Mouse (Mus musculus): ENCODE data around the gene Zmym6. TPM values are rescaled to one million over a fixed set of nuclear protein-coding genes. Genes with fewer than 3 reads are reported as not detected.
A peak's percentile ranks its signal among the peaks of the same experiment; 100 is the strongest.

Gene Zmym6
- polyA plus RNA-seq (2014; fragmentation: Nextera tagmentation; extraction: Ambion mirVana), result 26.8 and 30.0 TPM in 2 replicates

DNA sequence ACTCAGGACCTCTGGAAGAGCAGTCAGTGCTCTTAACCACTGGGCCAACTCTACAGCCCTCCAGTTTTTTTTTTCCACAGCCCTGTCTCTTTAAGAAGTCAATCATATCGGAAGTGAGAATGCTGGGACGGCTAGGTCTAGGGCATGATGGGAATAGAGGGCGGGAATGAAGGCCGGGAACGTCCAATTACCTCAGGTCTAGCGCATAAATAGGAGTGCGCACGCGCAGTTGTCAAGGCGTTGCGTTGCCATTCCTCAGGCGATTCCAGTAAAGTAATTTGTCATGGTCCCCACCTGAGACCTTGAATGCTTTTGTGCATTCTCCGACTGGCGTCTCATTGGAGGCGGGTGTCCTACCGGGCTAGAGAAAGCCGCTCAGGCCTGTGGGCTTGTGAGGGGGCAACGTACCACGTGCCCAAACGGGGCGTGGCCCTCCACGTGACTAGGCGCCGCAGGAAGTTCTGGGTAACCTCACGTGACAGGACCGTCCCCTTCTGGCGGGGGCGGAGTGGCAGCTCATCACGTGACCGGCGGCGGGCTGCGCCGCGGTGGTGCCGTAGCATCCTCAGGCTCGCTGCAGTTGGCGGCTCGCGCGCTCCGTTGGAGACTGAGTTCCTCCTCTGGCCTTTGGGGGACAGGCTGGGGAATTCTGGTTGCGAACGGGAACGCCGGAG, at the start of gene Zmym6:
TSS of gene Zmym6 (plus strand) at position 509 of the 674 bp plus-strand sequence.
- Histone ChIP-seq H3K9ac (replicated peaks; ENCODE audit: low read depth, low read length) (peak within 1 kb of the TSS; percentile 58), H3K4me3 (ENCODE audit: low read depth, low read length) (peak within 1 kb of the TSS; percentile 58), H3K4me2 (replicated peaks; ENCODE audit: low read depth, low read length) (peak within 1 kb of the TSS; percentile 69), H3K27ac (ENCODE audit: low read length) (peak within 1 kb of the TSS; percentile 90), H3K4me1 (ENCODE audit: control insufficient read depth, insufficient read depth, low read length) (peaks cover 4% of the 10 kb centered on the region; the same call in 1 of the 2 replicates), H3K36me3 (ENCODE audit: control insufficient read depth, insufficient read depth, low read length) (no peaks in the 10 kb centered on the region), H3K9me3 (ENCODE audit: control insufficient read depth, low read depth, low read length) (no peaks in the 10 kb centered on the region), H3K27me3 (ENCODE audit: control insufficient read depth, insufficient read depth, low read length) (no peaks in the 10 kb centered on the region)
- under 1% methylated on average over 46 of the region's 46 CpGs for WGBS
- peak; percentile 98 for ATAC-seq (ENCODE audit: insufficient number of reproducible peaks, insufficient read depth, low FRiP score, low read depth)

DNA sequence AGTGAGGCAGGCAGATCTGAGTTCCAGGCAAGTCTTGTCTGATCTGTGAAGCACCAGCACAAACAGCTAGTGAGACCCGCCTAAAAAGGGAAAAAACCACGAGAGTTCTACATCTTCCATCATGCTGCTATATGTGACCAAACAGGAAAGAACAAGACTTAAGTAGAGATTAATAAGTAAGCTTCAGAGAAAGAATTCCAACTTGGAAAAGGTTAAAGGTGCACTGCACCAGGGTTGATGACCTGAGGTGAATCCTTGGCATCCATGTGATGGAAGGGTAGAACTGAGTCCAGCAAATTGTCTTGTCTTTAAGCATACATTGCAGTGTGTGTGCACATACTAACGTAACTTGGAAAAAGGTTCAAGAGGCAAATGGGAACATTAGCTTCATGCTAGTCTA, 40.0 kb upstream of the Zmym6 start:
- Histone ChIP-seq H3K9ac (replicated peaks; ENCODE audit: low read depth, low read length) (no peak overlapping the region), H3K4me2 (replicated peaks; ENCODE audit: low read depth, low read length) (no peak overlapping the region), H3K4me1 (ENCODE audit: control insufficient read depth, insufficient read depth, low read length) (no peaks in the 10 kb centered on the region), H3K27me3 (ENCODE audit: control insufficient read depth, insufficient read depth, low read length) (no peaks in the 10 kb centered on the region), H3K4me3 (ENCODE audit: low read depth, low read length) (no peak overlapping the region), H3K9me3 (ENCODE audit: control insufficient read depth, low read depth, low read length) (no peaks in the 10 kb centered on the region), H3K27ac (ENCODE audit: low read length) (no peak overlapping the region), H3K36me3 (ENCODE audit: control insufficient read depth, insufficient read depth, low read length) (peaks cover 75% of the 10 kb centered on the region)
- WGBS, result 86% methylated on average over 3 of the region's 3 CpGs
- ATAC-seq (ENCODE audit: insufficient number of reproducible peaks, insufficient read depth, low FRiP score, low read depth), result no peak

DNA sequence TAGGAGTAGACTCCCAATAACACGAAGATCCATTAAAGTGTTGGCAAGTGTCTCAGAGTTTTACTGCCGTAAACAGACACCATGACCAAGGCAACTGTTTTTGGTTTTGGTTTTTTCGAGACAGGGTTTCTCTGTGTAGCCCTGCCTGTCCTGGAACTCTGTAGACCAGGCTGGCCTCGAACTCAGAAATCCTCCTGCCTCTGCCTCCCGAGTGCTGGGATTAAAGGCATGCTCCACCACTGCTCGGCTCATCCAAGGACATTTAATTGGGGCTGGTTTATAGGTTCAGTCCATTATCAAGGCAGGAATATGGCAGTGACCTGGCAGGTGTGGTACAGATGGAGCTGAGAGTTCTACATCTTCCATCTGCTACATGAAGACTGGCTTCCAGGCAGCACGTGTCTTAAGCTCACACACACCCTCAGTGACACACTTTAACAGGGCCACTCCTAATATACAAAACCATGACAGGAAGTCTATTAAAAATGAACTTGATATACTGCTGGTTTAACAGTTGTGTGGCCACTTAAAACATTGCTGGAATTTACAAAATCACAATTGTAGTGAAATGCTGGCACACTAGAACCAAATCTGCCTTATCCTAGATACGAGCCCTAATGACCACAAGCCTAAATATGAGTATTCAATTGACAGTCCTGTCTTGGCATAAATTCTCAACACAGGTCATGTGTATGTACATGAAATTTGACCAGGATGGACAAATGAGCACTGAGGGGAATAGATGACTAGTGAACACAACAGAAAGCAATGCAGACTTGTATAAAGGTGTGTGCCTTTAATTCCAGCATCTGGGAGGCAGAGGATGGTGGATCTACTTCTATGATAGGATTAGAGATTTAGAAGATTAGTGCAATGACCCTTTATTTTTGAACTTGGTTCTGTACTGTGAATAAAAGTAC, 39.0 kb upstream of the Zmym6 start:
- peaks cover 65% of the 10 kb centered on the region for H3K36me3 ChIP-seq (ENCODE audit: control insufficient read depth, insufficient read depth, low read length)
- no peak for ATAC-seq (ENCODE audit: insufficient number of reproducible peaks, insufficient read depth, low FRiP score, low read depth)
- 82% methylated on average over 8 of the region's 8 CpGs for WGBS

DNA sequence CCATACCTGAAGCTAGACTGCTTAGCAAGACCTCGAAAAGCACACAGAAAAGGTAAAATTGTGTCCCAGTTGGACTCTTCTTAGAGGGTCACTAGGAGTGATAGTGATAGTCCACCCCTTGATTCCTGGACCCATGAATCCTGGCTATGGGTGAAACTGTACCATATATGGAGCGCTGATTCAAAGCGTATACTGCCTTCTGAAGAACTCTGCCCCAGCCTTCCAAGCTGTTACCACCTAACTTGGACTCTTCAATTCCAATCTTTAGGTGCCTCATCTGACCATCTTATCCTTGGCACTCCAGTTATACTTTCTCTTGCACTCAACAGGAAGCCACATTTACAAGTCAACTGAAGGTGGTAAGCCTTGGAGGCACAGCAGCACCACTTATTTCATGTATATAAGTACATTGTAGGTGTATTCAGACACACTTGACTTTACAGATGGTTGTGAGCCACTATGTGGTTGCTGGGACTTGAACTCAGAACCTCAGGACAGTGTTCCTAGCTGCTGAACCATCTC, 38.3 kb upstream of the Zmym6 start:
- Histone ChIP-seq H3K27ac (ENCODE audit: low read length) (no peak overlapping the region), H3K9ac (replicated peaks; ENCODE audit: low read depth, low read length) (no peak overlapping the region), H3K4me1 (ENCODE audit: control insufficient read depth, insufficient read depth, low read length) (no peaks in the 10 kb centered on the region), H3K4me3 (ENCODE audit: low read depth, low read length) (no peak overlapping the region), H3K9me3 (ENCODE audit: control insufficient read depth, low read depth, low read length) (no peaks in the 10 kb centered on the region), H3K4me2 (replicated peaks; ENCODE audit: low read depth, low read length) (no peak overlapping the region), H3K27me3 (ENCODE audit: control insufficient read depth, insufficient read depth, low read length) (no peaks in the 10 kb centered on the region), H3K36me3 (ENCODE audit: control insufficient read depth, insufficient read depth, low read length) (peaks cover 58% of the 10 kb centered on the region)
- WGBS, result 89% methylated on average over 3 of the region's 3 CpGs
- no peak for ATAC-seq (ENCODE audit: insufficient number of reproducible peaks, insufficient read depth, low FRiP score, low read depth)

More for the DNA sequence above, 39.0 kb upstream of the Zmym6 start:
- H3K4me2 ChIP-seq (replicated peaks; ENCODE audit: low read depth, low read length), result no peak overlapping the region
- H3K27ac ChIP-seq (ENCODE audit: low read length), result no peak overlapping the region
- no peak overlapping the region for H3K9ac ChIP-seq (replicated peaks; ENCODE audit: low read depth, low read length)
- H3K4me1 ChIP-seq (ENCODE audit: control insufficient read depth, insufficient read depth, low read length), result no peaks in the 10 kb centered on the region
- H3K27me3 ChIP-seq (ENCODE audit: control insufficient read depth, insufficient read depth, low read length), result no peaks in the 10 kb centered on the region
- no peak overlapping the region for H3K4me3 ChIP-seq (ENCODE audit: low read depth, low read length)
- H3K9me3 ChIP-seq (ENCODE audit: control insufficient read depth, low read depth, low read length), result no peaks in the 10 kb centered on the region

DNA sequence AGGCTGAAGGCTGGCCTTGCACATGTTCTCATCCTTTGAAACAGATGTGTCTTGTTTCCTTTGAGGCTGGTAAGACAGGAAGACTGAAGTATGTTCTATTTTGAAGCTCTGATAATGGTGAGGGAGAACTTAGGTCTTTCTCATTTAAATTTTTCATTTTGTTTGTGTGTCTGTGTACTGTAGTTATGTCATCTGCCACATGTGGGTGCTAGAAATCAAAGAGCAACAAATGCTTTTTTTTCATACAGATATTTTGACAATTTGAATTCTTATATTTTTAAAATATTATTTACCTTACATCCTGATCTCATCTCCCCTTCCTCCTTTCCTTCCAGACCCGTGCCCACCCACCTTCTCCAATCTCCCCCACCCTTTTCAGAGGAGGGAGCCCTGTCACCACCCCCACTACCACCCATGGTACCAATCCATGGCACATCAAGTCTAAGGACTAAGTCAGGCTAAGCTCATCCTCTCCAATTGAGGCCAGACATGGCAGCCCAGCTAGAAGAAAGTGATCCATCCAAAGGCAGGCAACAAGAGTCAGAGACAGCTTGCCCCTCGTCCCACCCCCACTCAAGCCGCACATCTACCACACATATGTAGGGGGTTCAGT, 37.2 kb upstream of the Zmym6 start:
- H3K4me1 ChIP-seq (ENCODE audit: control insufficient read depth, insufficient read depth, low read length), result no peaks in the 10 kb centered on the region
- no peaks in the 10 kb centered on the region for H3K9me3 ChIP-seq (ENCODE audit: control insufficient read depth, low read depth, low read length)
- WGBS, result 64% methylated on average over 3 of the region's 3 CpGs
- H3K36me3 ChIP-seq (ENCODE audit: control insufficient read depth, insufficient read depth, low read length), result peaks cover 47% of the 10 kb centered on the region
- H3K4me3 ChIP-seq (ENCODE audit: low read depth, low read length), result no peak overlapping the region
- H3K4me2 ChIP-seq (replicated peaks; ENCODE audit: low read depth, low read length), result no peak overlapping the region
- no peak for ATAC-seq (ENCODE audit: insufficient number of reproducible peaks, insufficient read depth, low FRiP score, low read depth)
- no peak overlapping the region for H3K9ac ChIP-seq (replicated peaks; ENCODE audit: low read depth, low read length)
- no peaks in the 10 kb centered on the region for H3K27me3 ChIP-seq (ENCODE audit: control insufficient read depth, insufficient read depth, low read length)
- no peak overlapping the region for H3K27ac ChIP-seq (ENCODE audit: low read length)

DNA sequence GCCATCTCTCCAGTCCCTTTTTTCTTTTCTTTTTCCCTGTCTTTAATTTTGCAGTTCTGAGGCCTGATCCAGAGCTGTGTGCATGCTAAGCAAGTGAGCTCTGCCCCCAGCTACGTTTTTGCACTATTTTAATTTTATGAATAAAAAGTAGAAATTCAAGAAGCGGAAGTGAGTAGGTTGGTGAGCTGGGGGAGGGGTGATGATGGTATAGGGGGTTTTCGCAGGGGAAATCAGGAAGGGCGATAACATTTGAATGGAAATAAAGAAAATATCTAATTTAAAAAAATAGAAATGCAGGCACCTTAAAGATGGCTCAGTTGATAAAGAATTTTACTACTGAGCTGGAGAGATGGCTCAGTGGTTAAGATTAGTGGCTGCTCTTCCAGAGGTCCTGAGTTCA, 33.6 kb upstream of the Zmym6 start:
- no peak for ATAC-seq (ENCODE audit: insufficient number of reproducible peaks, insufficient read depth, low FRiP score, low read depth)
- Histone ChIP-seq H3K4me1 (ENCODE audit: control insufficient read depth, insufficient read depth, low read length) (no peaks in the 10 kb centered on the region), H3K9ac (replicated peaks; ENCODE audit: low read depth, low read length) (no peak overlapping the region), H3K27ac (ENCODE audit: low read length) (no peak overlapping the region), H3K27me3 (ENCODE audit: control insufficient read depth, insufficient read depth, low read length) (no peaks in the 10 kb centered on the region), H3K9me3 (ENCODE audit: control insufficient read depth, low read depth, low read length) (no peaks in the 10 kb centered on the region), H3K4me3 (ENCODE audit: low read depth, low read length) (no peak overlapping the region), H3K36me3 (ENCODE audit: control insufficient read depth, insufficient read depth, low read length) (peaks cover 37% of the 10 kb centered on the region), H3K4me2 (replicated peaks; ENCODE audit: low read depth, low read length) (no peak overlapping the region)
- 86% methylated on average over 4 of the region's 4 CpGs for WGBS

DNA sequence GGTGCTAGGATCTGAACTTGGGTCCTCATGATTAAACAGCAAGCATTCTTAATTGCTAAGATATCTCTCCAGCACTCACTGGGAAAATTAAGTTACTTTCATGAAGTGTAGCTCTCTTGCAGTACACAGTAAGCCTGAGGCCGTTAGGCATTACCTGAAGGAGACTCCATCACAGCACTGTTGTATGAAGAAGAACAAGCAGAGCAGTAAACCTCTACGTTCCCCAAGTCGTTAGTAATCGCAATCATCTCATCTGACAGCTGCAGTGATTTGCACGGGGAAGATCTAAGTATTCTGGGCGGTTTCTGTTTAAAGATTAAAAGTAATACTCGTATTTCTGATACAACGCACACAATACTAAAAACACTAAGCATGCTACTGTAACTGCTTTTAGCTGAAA, 26.1 kb upstream of the Zmym6 start:
- Histone ChIP-seq H3K4me1 (ENCODE audit: control insufficient read depth, insufficient read depth, low read length) (no peaks in the 10 kb centered on the region), H3K9me3 (ENCODE audit: control insufficient read depth, low read depth, low read length) (no peaks in the 10 kb centered on the region), H3K4me3 (ENCODE audit: low read depth, low read length) (no peak overlapping the region), H3K36me3 (ENCODE audit: control insufficient read depth, insufficient read depth, low read length) (peaks cover 45% of the 10 kb centered on the region), H3K27ac (ENCODE audit: low read length) (no peak overlapping the region), H3K27me3 (ENCODE audit: control insufficient read depth, insufficient read depth, low read length) (no peaks in the 10 kb centered on the region), H3K4me2 (replicated peaks; ENCODE audit: low read depth, low read length) (no peak overlapping the region), H3K9ac (replicated peaks; ENCODE audit: low read depth, low read length) (no peak overlapping the region)
- 79% methylated on average over 8 of the region's 8 CpGs for WGBS
- ATAC-seq (ENCODE audit: insufficient number of reproducible peaks, insufficient read depth, low FRiP score, low read depth), result no peak

DNA sequence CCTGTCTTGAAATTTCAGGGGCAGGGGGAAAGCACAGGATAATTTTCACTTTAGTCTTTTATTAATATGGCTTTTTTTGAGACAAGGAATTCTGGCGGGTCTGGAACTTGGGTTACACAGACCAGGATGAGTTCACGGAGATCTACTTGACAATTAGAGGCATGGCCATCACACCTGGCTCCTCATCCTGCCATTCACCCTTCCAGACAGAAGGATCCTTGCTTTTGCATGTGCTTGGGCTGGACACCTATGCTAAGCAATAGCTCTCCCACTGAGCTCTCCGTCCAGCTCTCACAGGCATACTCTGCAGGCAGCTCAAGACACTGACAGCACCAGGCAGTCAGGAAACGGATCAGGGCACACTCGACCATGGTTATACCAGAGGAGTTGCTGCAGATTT, 24.1 kb upstream of the Zmym6 start:
- no peak for ATAC-seq (ENCODE audit: insufficient number of reproducible peaks, insufficient read depth, low FRiP score, low read depth)
- H3K9ac ChIP-seq (replicated peaks; ENCODE audit: low read depth, low read length), result no peak overlapping the region
- no peaks in the 10 kb centered on the region for H3K27me3 ChIP-seq (ENCODE audit: control insufficient read depth, insufficient read depth, low read length)
- WGBS, result 94% methylated on average over 5 of the region's 5 CpGs
- H3K4me3 ChIP-seq (ENCODE audit: low read depth, low read length), result no peak overlapping the region
- H3K27ac ChIP-seq (ENCODE audit: low read length), result no peak overlapping the region
- peaks cover 30% of the 10 kb centered on the region for H3K36me3 ChIP-seq (ENCODE audit: control insufficient read depth, insufficient read depth, low read length)
- no peak overlapping the region for H3K4me2 ChIP-seq (replicated peaks; ENCODE audit: low read depth, low read length)
- H3K9me3 ChIP-seq (ENCODE audit: control insufficient read depth, low read depth, low read length), result no peaks in the 10 kb centered on the region
- H3K4me1 ChIP-seq (ENCODE audit: control insufficient read depth, insufficient read depth, low read length), result no peaks in the 10 kb centered on the region
